Mouse (Mus musculus) CD8-positive naive resting alpha-beta T cell, adult 2 months (primary cell): ENCODE measurements around the gene Mtf1.

Experiments
- DNase-seq, 2 experiments: peaks; one replicate each; pipeline ENCODE4 v3.0.0; 2022; ENCODE audit warnings: low read depth in 2 of 2, low spot score in 2 of 2

Gene Mtf1

GRCm38 (mm10) chr4:124802309-124803260 lies 681 bp downstream of the Mtf1 start:
- peak; percentile 97 for DNase-seq

- no peak for DNase-seq
These were observed 1.5 kb downstream of the Mtf1 start for GRCm38 (mm10) chr4:124803406-124803805.

- DNase-seq = no peak
These were observed 6.6 kb downstream of the Mtf1 start for GRCm38 (mm10) chr4:124808511-124808910.

GRCm38 (mm10) chr4:124809136-124809883 lies 7.4 kb downstream of the Mtf1 start:
- no peak for DNase-seq

- DNase-seq = no peak
These were observed 8.2 kb downstream of the Mtf1 start for GRCm38 (mm10) chr4:124810056-124810455.

- no peak for DNase-seq
These were observed 9.6 kb downstream of the Mtf1 start for GRCm38 (mm10) chr4:124811347-124811975.

GRCm38 (mm10) chr4:124815901-124816300 lies 14.0 kb downstream of the Mtf1 start:
- no peak for DNase-seq

GRCm38 (mm10) chr4:124817803-124818202 lies 15.9 kb downstream of the Mtf1 start:
- DNase-seq = no peak

- DNase-seq = no peak
These were observed 16.9 kb downstream of the Mtf1 start for GRCm38 (mm10) chr4:124818832-124819231.

- DNase-seq = no peak
These were observed 23.1 kb downstream of the Mtf1 start for GRCm38 (mm10) chr4:124824967-124825366.

GRCm38 (mm10) chr4:124825371-124825965 lies 23.6 kb downstream of the Mtf1 start:
- DNase-seq = no peak

GRCm38 (mm10) chr4:124829671-124830070 lies 27.8 kb downstream of the Mtf1 start:
- DNase-seq = no peak

GRCm38 (mm10) chr4:124832796-124833195 lies 30.9 kb downstream of the Mtf1 start:
- no peak for DNase-seq

GRCm38 (mm10) chr4:124838035-124838700 lies 36.3 kb downstream of the Mtf1 start:
- DNase-seq = no peak

GRCm38 (mm10) chr4:124840998-124841397 lies 39.1 kb downstream of the Mtf1 start:
- DNase-seq = no peak

GRCm38 (mm10) chr4:124843493-124843892 lies 41.6 kb downstream of the Mtf1 start:
- peak in 1 of 2 experiments; percentile 40 for DNase-seq

GRCm38 (mm10) chr4:124847573-124847972 lies 45.7 kb downstream of the Mtf1 start:
- DNase-seq = peak; percentile 78 to 85

- DNase-seq = no peak
These were observed 47.8 kb downstream of the Mtf1 start for GRCm38 (mm10) chr4:124849631-124850260.

- peak; percentile 87 for DNase-seq
These were observed 48.5 kb downstream of the Mtf1 start, which contains the start of gene Yrdc for GRCm38 (mm10) chr4:124850261-124850913. TSS of gene Yrdc (plus strand) at chr4:124850679.
